Mouse (Mus musculus): Measurements from ENCODE around the gene Ints4. TPM values are rescaled to one million over a fixed set of nuclear protein-coding genes. Genes with fewer than 3 reads are reported as not detected.

Ints4 gene
- polyA plus RNA-seq, 1 experiment from 2014 or later, result 48.0 TPM

DNA sequence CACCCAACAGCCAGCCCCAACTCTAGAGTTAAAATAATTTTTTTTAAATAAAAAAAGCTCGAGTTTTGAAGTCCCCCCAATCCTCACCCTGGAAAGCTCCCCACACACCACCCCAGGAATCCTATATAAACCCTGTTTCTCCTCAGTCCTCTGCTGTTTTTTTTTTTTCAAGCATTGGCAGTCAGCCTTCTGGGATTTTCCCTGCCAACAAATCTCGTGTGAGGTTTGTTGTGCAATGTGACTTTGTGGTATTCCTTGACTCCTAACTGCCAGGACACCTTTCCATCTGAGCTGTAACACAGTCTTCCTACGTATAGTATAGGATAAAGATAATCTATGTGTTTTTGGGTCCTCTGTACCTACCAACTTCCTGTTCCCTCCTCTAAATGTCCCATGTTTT lies 1.4 kb upstream of the Ints4 start:
- 71% methylated on average over 3 of the region's 3 CpGs for WGBS

DNA sequence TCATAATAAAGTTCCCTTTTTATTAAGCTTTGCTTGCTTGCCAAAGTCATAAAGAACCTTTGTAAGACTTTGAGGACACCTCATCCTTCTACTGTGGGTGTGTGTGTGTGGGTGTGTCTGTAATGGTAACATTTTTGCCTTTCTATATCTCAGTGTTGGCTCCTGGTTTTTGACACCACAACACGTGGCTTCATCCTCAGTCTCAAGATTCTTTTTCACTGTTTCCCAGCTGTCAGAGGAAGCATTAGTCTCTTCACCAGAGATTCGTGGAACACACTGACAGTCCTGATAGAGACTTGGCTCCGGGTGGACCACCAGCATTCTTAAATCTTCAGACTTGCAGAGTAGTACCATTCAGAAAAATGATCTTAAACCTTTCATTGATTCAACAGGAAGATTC lies 466 bp upstream of the Ints4 start:
- ATAC-seq (ENCODE audit: low read depth), result 0 out of 2 replicates have a peak, but pooled peaks have one; percentile 30
- peak overlapping the region; percentile 47; the same call in 1 of the 2 replicates for H3K9ac ChIP-seq
- H3K27me3 ChIP-seq, result no peaks in the 10 kb centered on the region; the same call in 1 of the 2 replicates
- H3K36me3 ChIP-seq, result peaks cover 8% of the 10 kb centered on the region
- peak overlapping the region; percentile 82 for H3K4me3 ChIP-seq
- H3K9me3 ChIP-seq, result no peaks in the 10 kb centered on the region
- peak overlapping the region; percentile 71 for H3K4me2 ChIP-seq
- H3K27ac ChIP-seq (replicated peaks), result no peak overlapping the region
- 27% methylated on average over 3 of the region's 3 CpGs for WGBS
- peaks cover 30% of the 10 kb centered on the region for H3K4me1 ChIP-seq (replicated peaks)

More for the DNA sequence above, 1.4 kb upstream of the Ints4 start:
- Histone ChIP-seq H3K4me3 (no peak overlapping the region), H3K27me3 (no peaks in the 10 kb centered on the region; the same call in 1 of the 2 replicates), H3K4me1 (replicated peaks) (peaks cover 30% of the 10 kb centered on the region), H3K9me3 (no peaks in the 10 kb centered on the region), H3K4me2 (no peak overlapping the region), H3K9ac (no peak overlapping the region), H3K27ac (replicated peaks) (no peak overlapping the region), H3K36me3 (no peaks in the 10 kb centered on the region)
- ATAC-seq (ENCODE audit: low read depth), result no peak

DNA sequence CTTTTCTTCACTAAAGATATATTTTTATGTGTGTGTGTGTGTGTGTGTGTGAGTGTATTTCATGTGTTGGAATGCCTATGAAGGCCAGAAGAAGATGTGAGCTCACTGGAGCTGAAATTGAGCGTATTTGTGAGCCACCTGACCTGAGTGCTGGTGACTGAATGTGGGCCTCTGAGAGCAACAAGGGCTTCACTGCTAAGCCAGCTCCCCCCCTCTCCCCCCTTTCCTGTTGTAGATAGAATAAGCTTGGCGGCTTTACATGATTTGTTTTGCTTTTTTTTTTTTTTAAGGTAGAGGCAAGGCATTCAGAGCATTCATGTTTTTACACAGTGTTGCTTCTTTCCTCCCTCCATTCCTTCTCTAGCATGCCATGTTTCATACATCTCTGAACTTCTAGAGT lies 2.6 kb downstream of the Ints4 start:
- Histone ChIP-seq H3K4me1 (replicated peaks) (peaks cover 30% of the 10 kb centered on the region), H3K36me3 (peaks cover 39% of the 10 kb centered on the region), H3K27me3 (no peaks in the 10 kb centered on the region), H3K9ac (0 out of 2 replicates have a peak overlapping the region, but pooled peaks have one; percentile 12), H3K9me3 (no peaks in the 10 kb centered on the region), H3K4me3 (no peak overlapping the region), H3K27ac (replicated peaks) (no peak overlapping the region), H3K4me2 (no peak overlapping the region)
- no peak for ATAC-seq (ENCODE audit: low read depth)
- WGBS, result 94% methylated on average over 2 of the region's 2 CpGs

DNA sequence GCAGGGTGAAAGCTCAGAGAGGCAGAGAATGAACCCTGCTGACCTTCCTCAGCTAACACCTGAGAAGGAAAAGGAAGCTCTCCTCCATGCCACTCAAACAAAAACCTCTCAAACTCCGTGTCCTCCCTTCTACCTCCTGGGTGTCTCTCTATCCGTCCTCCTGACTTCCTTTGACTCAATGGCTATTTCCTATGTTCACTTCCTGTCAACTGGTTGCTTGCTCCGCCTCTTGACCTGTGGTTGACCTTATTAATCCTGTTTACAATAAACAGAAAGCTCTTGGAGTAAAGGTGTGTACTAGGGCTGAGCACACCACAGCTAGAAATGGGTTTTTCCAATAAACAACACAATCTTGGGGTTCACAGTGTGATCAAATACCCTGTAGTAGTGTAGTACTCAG lies 10.4 kb downstream of the Ints4 start:
- Histone ChIP-seq H3K4me2 (no peak overlapping the region), H3K9ac (no peak overlapping the region), H3K36me3 (peaks cover 74% of the 10 kb centered on the region), H3K4me3 (no peak overlapping the region), H3K4me1 (replicated peaks) (no peaks in the 10 kb centered on the region), H3K27ac (replicated peaks) (no peak overlapping the region), H3K27me3 (no peaks in the 10 kb centered on the region), H3K9me3 (no peaks in the 10 kb centered on the region)
- 74% methylated on average over 3 of the region's 3 CpGs for WGBS
- no peak for ATAC-seq (ENCODE audit: low read depth)

DNA sequence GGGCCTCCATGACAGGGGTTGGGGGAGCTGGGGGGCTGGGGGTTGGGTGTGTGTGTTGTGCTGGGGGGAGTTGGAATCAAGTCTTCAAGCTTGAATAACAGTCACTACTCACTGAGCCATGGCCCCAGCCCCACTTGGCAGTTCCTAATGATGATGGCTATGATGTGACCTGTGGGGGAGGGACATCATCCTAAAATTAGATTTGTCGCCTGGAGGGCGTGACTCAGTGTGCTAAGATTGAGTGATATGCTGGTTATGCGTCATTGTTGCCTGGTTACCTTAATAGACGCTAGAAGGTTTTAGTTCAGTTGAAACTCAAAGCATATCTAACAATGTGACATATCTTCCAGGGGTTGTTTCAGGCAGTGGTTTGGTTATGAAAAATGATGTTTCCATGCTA lies 11.7 kb downstream of the Ints4 start:
- Histone ChIP-seq H3K4me2 (no peak overlapping the region), H3K9me3 (no peaks in the 10 kb centered on the region), H3K27me3 (no peaks in the 10 kb centered on the region), H3K4me1 (replicated peaks) (no peaks in the 10 kb centered on the region), H3K9ac (no peak overlapping the region), H3K4me3 (no peak overlapping the region), H3K27ac (replicated peaks) (no peak overlapping the region), H3K36me3 (peaks cover 67% of the 10 kb centered on the region)
- 86% methylated on average over 4 of the region's 4 CpGs for WGBS
- ATAC-seq (ENCODE audit: low read depth), result no peak

- Histone ChIP-seq H3K4me2 (no peak overlapping the region), H3K27me3 (no peaks in the 10 kb centered on the region), H3K9ac (no peak overlapping the region), H3K9me3 (no peaks in the 10 kb centered on the region), H3K36me3 (peaks cover 60% of the 10 kb centered on the region), H3K4me1 (replicated peaks) (no peaks in the 10 kb centered on the region), H3K27ac (replicated peaks) (no peak overlapping the region), H3K4me3 (no peak overlapping the region)
- no peak for ATAC-seq (ENCODE audit: low read depth)
Observed at GRCm38 (mm10) chr7:97495052-97495451, 14.3 kb downstream of the Ints4 start.

- Histone ChIP-seq H3K9ac (no peak overlapping the region), H3K4me2 (no peak overlapping the region), H3K36me3 (peaks cover 61% of the 10 kb centered on the region), H3K27ac (replicated peaks) (no peak overlapping the region), H3K4me3 (no peak overlapping the region), H3K4me1 (replicated peaks) (no peaks in the 10 kb centered on the region), H3K9me3 (no peaks in the 10 kb centered on the region), H3K27me3 (no peaks in the 10 kb centered on the region)
- WGBS, result 89% methylated on average over 5 of the region's 5 CpGs
- no peak for ATAC-seq (ENCODE audit: low read depth)
Observed at GRCm38 (mm10) chr7:97500555-97501209, 19.9 kb downstream of the Ints4 start.

DNA sequence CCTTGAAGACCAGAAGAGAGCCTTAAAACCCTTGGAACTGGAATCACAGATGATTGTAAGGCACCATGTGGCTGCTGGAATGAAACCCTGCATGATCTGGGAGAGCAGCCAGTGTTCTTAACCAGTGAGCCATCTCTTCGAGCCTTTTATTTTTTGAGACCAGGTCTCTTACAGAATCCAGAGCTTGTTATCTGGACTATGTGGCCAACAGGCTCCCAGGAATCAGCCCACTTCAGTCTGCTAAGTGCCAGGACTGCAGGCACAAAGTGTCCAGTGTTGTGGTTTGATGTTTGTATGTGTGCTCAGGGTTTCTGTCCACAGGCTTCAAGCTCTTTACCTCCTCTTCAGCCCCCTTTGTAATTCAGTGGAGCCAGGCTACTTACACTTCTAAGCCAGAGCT lies 34.0 kb downstream of the Ints4 start:
- Histone ChIP-seq H3K9ac (no peak overlapping the region), H3K4me2 (no peak overlapping the region), H3K27ac (replicated peaks) (no peak overlapping the region), H3K4me1 (replicated peaks) (no peaks in the 10 kb centered on the region), H3K36me3 (peaks cover 93% of the 10 kb centered on the region), H3K27me3 (no peaks in the 10 kb centered on the region), H3K9me3 (no peaks in the 10 kb centered on the region), H3K4me3 (no peak overlapping the region)
- no peak for ATAC-seq (ENCODE audit: low read depth)
- WGBS, result 89% methylated on average over 1 of the region's 1 CpGs

GRCm38 (mm10) chr7:97519935-97520334 lies 39.2 kb downstream of the Ints4 start:
- ATAC-seq (ENCODE audit: low read depth), result no peak
- no peak overlapping the region for H3K27ac ChIP-seq (replicated peaks)
- no peak overlapping the region for H3K4me2 ChIP-seq
- H3K9me3 ChIP-seq, result no peaks in the 10 kb centered on the region
- H3K9ac ChIP-seq, result no peak overlapping the region
- H3K4me3 ChIP-seq, result no peak overlapping the region
- H3K36me3 ChIP-seq, result peaks cover 81% of the 10 kb centered on the region
- no peaks in the 10 kb centered on the region for H3K27me3 ChIP-seq
- 86% methylated on average over 2 of the region's 2 CpGs for WGBS
- no peaks in the 10 kb centered on the region for H3K4me1 ChIP-seq (replicated peaks)

DNA sequence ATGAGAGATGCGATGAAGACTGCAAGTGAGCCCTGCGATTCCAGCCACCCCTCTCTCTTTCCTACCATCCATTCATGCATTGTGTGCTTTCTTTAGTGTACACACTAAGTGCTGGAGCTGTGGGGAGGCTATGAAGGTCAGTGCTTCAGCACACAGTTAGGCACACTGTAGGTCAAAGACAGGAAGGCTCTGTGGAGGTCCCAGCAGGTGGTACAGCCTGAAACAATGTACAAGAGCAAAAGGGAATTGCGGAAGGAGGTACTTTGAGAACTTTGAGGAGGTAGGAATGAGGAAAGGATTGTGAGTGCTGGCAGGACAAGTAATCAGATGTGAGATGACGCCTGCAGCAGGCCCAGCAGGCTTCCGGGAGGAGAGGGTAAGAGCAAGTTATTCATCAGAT lies 54.8 kb downstream of the Ints4 start:
- WGBS, result 86% methylated on average over 5 of the region's 5 CpGs
- ATAC-seq (ENCODE audit: low read depth), result no peak
- H3K27me3 ChIP-seq, result no peaks in the 10 kb centered on the region
- H3K9ac ChIP-seq, result no peak overlapping the region
- no peak overlapping the region for H3K4me2 ChIP-seq
- no peaks in the 10 kb centered on the region; the same call in 1 of the 2 replicates for H3K9me3 ChIP-seq
- H3K4me3 ChIP-seq, result no peak overlapping the region
- H3K4me1 ChIP-seq (replicated peaks), result no peaks in the 10 kb centered on the region
- H3K36me3 ChIP-seq, result peaks cover 95% of the 10 kb centered on the region
- no peak overlapping the region for H3K27ac ChIP-seq (replicated peaks)

- Histone ChIP-seq H3K27ac (replicated peaks) (no peak overlapping the region), H3K4me2 (no peak overlapping the region), H3K27me3 (no peaks in the 10 kb centered on the region), H3K4me1 (replicated peaks) (no peaks in the 10 kb centered on the region), H3K9me3 (no peaks in the 10 kb centered on the region), H3K9ac (no peak overlapping the region), H3K36me3 (peaks cover 95% of the 10 kb centered on the region), H3K4me3 (no peak overlapping the region)
- 94% methylated on average over 5 of the region's 5 CpGs for WGBS
- no peak for ATAC-seq (ENCODE audit: low read depth)
Observed at GRCm38 (mm10) chr7:97536571-97536970, 55.8 kb downstream of the Ints4 start.

DNA sequence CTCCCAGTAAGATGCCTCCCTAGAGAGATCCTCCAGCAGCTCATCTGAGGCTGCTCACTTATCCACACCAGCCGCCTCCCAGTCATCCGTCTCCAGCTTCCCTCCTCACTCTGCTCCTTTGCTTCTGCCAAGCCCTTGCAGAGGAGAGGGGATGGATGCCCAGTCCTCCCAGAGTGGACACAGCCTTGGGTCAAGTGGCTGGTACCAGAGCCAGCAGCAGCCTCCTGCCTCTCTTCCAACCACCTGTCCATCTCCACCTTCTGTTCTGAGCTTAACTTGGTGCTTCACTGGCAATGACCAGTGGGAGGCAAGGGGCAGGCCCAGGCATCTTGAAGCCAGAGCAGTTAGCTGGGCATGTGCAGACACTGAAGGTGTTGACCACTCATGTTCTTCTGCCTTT lies 65.7 kb downstream of the Ints4 start:
- H3K36me3 ChIP-seq, result peaks cover 39% of the 10 kb centered on the region
- H3K9ac ChIP-seq, result no peak overlapping the region
- no peaks in the 10 kb centered on the region for H3K27me3 ChIP-seq
- no peak overlapping the region for H3K27ac ChIP-seq (replicated peaks)
- ATAC-seq (ENCODE audit: low read depth), result no peak
- H3K4me2 ChIP-seq, result no peak overlapping the region
- H3K4me1 ChIP-seq (replicated peaks), result no peaks in the 10 kb centered on the region
- no peak overlapping the region for H3K4me3 ChIP-seq
- 92% methylated on average over 2 of the region's 2 CpGs for WGBS
- no peaks in the 10 kb centered on the region for H3K9me3 ChIP-seq

DNA sequence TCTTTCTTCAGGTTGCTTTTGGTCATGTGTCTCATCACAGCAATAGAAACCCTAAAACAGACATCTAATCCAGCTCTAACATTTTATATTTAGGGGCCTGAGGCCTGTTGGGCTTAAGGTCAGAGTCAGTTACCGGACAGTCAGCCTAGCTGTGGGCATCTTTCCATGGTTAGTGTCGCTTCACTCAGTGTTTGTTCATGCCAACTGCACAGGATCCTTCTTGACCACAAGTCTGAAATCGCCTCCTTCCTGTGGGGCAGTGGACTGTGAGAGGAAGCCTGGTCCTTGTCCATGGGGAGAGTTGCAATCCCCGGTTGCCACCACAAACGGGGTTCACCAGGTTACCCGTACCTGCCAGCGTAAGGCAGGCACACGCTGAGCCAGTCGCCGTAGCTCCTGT lies 68.5 kb downstream of the Ints4 start:
- no peaks in the 10 kb centered on the region for H3K4me1 ChIP-seq (replicated peaks)
- no peak for ATAC-seq (ENCODE audit: low read depth)
- H3K4me2 ChIP-seq, result no peak overlapping the region
- H3K36me3 ChIP-seq, result peaks cover 20% of the 10 kb centered on the region
- H3K27me3 ChIP-seq, result no peaks in the 10 kb centered on the region
- no peak overlapping the region for H3K9ac ChIP-seq
- 96% methylated on average over 10 of the region's 10 CpGs for WGBS
- no peak overlapping the region for H3K4me3 ChIP-seq
- no peak overlapping the region for H3K27ac ChIP-seq (replicated peaks)
- H3K9me3 ChIP-seq, result no peaks in the 10 kb centered on the region
